Mouse (Mus musculus) layer of hippocampus, postnatal 25 days (tissue): Measurements from ENCODE around the gene Crlf1. TPM values are rescaled to one million over a fixed set of nuclear protein-coding genes. Genes with fewer than 3 reads are reported as not detected.

Experiments used
- DNase-seq, 2 experiments: peaks; one replicate each; pipeline ENCODE4 v3.0.0; 2022; ENCODE audit warnings: mixed read lengths in 2 of 2, low spot score in 1 of 2; ENCODE audit errors: extremely low spot score in 1 of 2
- total RNA-seq, 2 experiments: library from RNA; stranded (reverse); gene quantifications; 2 replicates each; pipeline ENCODE4 v1.2.3; 2021

The Crlf1 gene
- total RNA-seq, 2 experiments from 2014 or later: 45.2 to 49.5 TPM

- no peak for DNase-seq
Observed at GRCm38 (mm10) chr8:70541081-70541480, 48.1 kb downstream of the Crlf1 start.

- no peak for DNase-seq
Observed at GRCm38 (mm10) chr8:70544200-70544687, 51.3 kb downstream of the Crlf1 start.

GRCm38 (mm10) chr8:70546412-70546811 is 53.5 kb downstream of the Crlf1 start:
- no peak for DNase-seq

- no peak for DNase-seq
Observed at GRCm38 (mm10) chr8:70547762-70548161, 54.8 kb downstream of the Crlf1 start.

GRCm38 (mm10) chr8:70549412-70550184 is 56.6 kb downstream of the Crlf1 start:
- DNase-seq: no peak

- DNase-seq: no peak
Observed at GRCm38 (mm10) chr8:70551558-70552161, 58.7 kb downstream of the Crlf1 start.

GRCm38 (mm10) chr8:70552836-70553235 is 59.9 kb downstream of the Crlf1 start:
- DNase-seq: no peak

Other genes with a start within 250 kb of the Crlf1 start
- gene Homer3, start 210.3 kb upstream of the Crlf1 start, total RNA-seq: 10 to 100 TPM; 84.4 to 86.0 TPM
- 10 to 100 TPM; 44.7 to 47.5 TPM for gene Ddx49, start 190.7 kb upstream of the Crlf1 start, total RNA-seq
- gene Cope, start 190.6 kb upstream of the Crlf1 start, total RNA-seq: 100 to 1,000 TPM; 123 to 141 TPM
- 100 to 1,000 TPM; 117 to 122 TPM for gene Cers1, start 177.4 kb upstream of the Crlf1 start, total RNA-seq
- 10 to 100 TPM; 14.1 to 19.4 TPM for gene Gdf1, start 163.3 kb upstream of the Crlf1 start, total RNA-seq
- 10 to 100 TPM; 61.8 to 66.1 TPM for gene Upf1, start 139.9 kb upstream of the Crlf1 start, total RNA-seq
- under 1 TPM; 0.32 to 0.47 TPM for gene Comp, start 119.6 kb upstream of the Crlf1 start, total RNA-seq
- 100 to 1,000 TPM; 166 to 172 TPM for gene Crtc1, start 53.6 kb upstream of the Crlf1 start, total RNA-seq
- gene Klhl26, start 16.2 kb upstream of the Crlf1 start, total RNA-seq: 10 to 100 TPM; 54.1 to 60.7 TPM
- gene Tmem59l, start 5.8 kb upstream of the Crlf1 start, total RNA-seq: 100 to 1,000 TPM; 318 to 351 TPM
- 100 to 1,000 TPM in 1 of 2 experiments, 10 to 100 TPM in 1; 91.1 to 101 TPM for gene Rex1bd, start 13.6 kb downstream of the Crlf1 start, total RNA-seq
- 1,000 to 10,000 TPM; 1,005 to 1,128 TPM for gene Uba52, start 17.6 kb downstream of the Crlf1 start, total RNA-seq
- gene Fkbp8, start 34.6 kb downstream of the Crlf1 start, total RNA-seq: 100 to 1,000 TPM; 432 to 468 TPM
- 10 to 100 TPM; 37.8 to 38.0 TPM for gene Kxd1, start 34.8 kb downstream of the Crlf1 start, total RNA-seq
- gene Ell, start 46.3 kb downstream of the Crlf1 start, total RNA-seq: 10 to 100 TPM; 20.3 to 23.5 TPM
- gene Isyna1, start 101.2 kb downstream of the Crlf1 start, total RNA-seq: 10 to 100 TPM; 41.5 to 47.0 TPM
- 100 to 1,000 TPM; 285 to 304 TPM for gene Ssbp4, start 115.7 kb downstream of the Crlf1 start, total RNA-seq
- gene Lrrc25, start 123.0 kb downstream of the Crlf1 start, total RNA-seq: 1 to 10 TPM in 1 of 2 experiments, under 1 TPM in 1; 0.63 to 1.0 TPM
- gene Gdf15, start 139.3 kb downstream of the Crlf1 start, total RNA-seq: under 1 TPM in 1 of 2 experiments, not detected in 1; 0.26 TPM
- 10 to 100 TPM; 21.1 to 25.1 TPM for gene Pgpep1, start 167.2 kb downstream of the Crlf1 start, total RNA-seq
- 10 to 100 TPM; 66.2 to 67.4 TPM for gene Lsm4, start 180.1 kb downstream of the Crlf1 start, total RNA-seq
- 100 to 1,000 TPM; 181 to 194 TPM for gene Jund, start 205.8 kb downstream of the Crlf1 start, total RNA-seq
- under 1 TPM; 0.05 to 0.12 TPM for gene Iqcn, start 210.3 kb downstream of the Crlf1 start, total RNA-seq
- not detected for gene Gm3336, start 225.4 kb downstream of the Crlf1 start, total RNA-seq
- 1 to 10 TPM in 1 of 2 experiments, under 1 TPM in 1; 0.89 to 1.2 TPM for gene Pde4c, start 230.6 kb downstream of the Crlf1 start, total RNA-seq